Mouse (Mus musculus) neural tube, embryonic 15.5 days (tissue): ENCODE results near the gene Hoxa9. TPM values are rescaled to one million over a fixed set of nuclear protein-coding genes. Genes with fewer than 3 reads are reported as not detected.

Source experiments
- ATAC-seq: fragments of 200-750 bp; cut with Nextera tagmentation; 2 replicates; pipeline ENCODE4 v1.8.0; 2017; ENCODE audit warnings: mild to moderate bottlenecking, moderate TSS enrichment, moderate library complexity; ENCODE audit not compliant: low FRiP score
- H3K27ac ChIP-seq: fragments of 300-500 bp; sonication (generic); replicated peaks from 2 replicates; pipeline ENCODE4 v1.5.1; 2015; ENCODE audit warnings: mild to moderate bottlenecking, inconsistent platforms
- H3K27me3 ChIP-seq: fragments of 300-500 bp; sonication (generic); replicated peaks from 2 replicates; pipeline ENCODE4 v1.6.1; 2015; ENCODE audit warnings: inconsistent platforms
- H3K36me3 ChIP-seq: fragments of 300-500 bp; sonication (generic); 2 replicates; pipeline ENCODE4 v1.6.1; 2015; ENCODE audit warnings: inconsistent platforms
- H3K4me1 ChIP-seq: fragments of 300-500 bp; sonication (generic); 2 replicates; pipeline ENCODE4 v1.6.1; 2015; ENCODE audit warnings: inconsistent platforms
- H3K4me2 ChIP-seq: fragments of 300-500 bp; sonication (generic); 2 replicates; pipeline ENCODE4 v1.6.1; 2015; ENCODE audit warnings: inconsistent platforms, mild to moderate bottlenecking, moderate library complexity
- H3K4me3 ChIP-seq: fragments of 300-500 bp; sonication (generic); replicated peaks from 2 replicates; pipeline ENCODE4 v1.5.1; 2015; ENCODE audit warnings: mild to moderate bottlenecking, inconsistent platforms
- H3K9ac ChIP-seq: fragments of 300-500 bp; sonication (generic); replicated peaks from 2 replicates; pipeline ENCODE4 v1.6.1; 2015; ENCODE audit warnings: mild to moderate bottlenecking, inconsistent platforms
- H3K9me3 ChIP-seq: fragments of 300-500 bp; sonication (generic); replicated peaks from 2 replicates; pipeline ENCODE4 v1.6.1; 2016; ENCODE audit warnings: inconsistent platforms
- WGBS: fragments of 180-500 bp; shearing (Covaris S2); methylation state at CpG from one replicate; pipeline ENCODE4 v1.1.7; 2015; ENCODE audit warnings: mixed read lengths; 5-methylcytosine and 5-hydroxymethylcytosine counted together
- polyA plus RNA-seq: library from polyadenylated mRNA; unstranded; fragments of >200 nt; fragmentation: Nextera tagmentation; extraction: Ambion mirVana; gene quantifications from 2 replicates; pipeline ENCODE4 v1.2.1, GENCODE M21; 2015

The Hoxa9 gene
- polyA plus RNA-seq, 1 experiment from 2014 or later: 77.5 TPM

- peak overlapping the region; percentile 65 for H3K4me3 ChIP-seq
- WGBS: 3% methylated on average over 24 of the region's 24 CpGs
Measured at GRCm38 (mm10) chr6:52223939-52224760, 6.7 kb downstream of the Hoxa9 start.

GRCm38 (mm10) chr6:52222729-52223128 is 8.2 kb downstream of the Hoxa9 start:
- Histone ChIP-seq H3K4me1 (peaks cover 56% of the 10 kb centered on the region), H3K36me3 (no peaks in the 10 kb centered on the region), H3K27ac (peak overlapping the region; percentile 100), H3K4me2 (peak overlapping the region; percentile 85), H3K9me3 (no peaks in the 10 kb centered on the region), H3K27me3 (no peaks in the 10 kb centered on the region), H3K4me3 (peak overlapping the region; percentile 65), H3K9ac (peak overlapping the region; percentile 84)
- no peak for ATAC-seq
- WGBS: 12% methylated on average over 13 of the region's 13 CpGs

More at GRCm38 (mm10) chr6:52223939-52224760, 6.7 kb downstream of the Hoxa9 start:
- Histone ChIP-seq H3K9me3 (no peaks in the 10 kb centered on the region), H3K4me1 (peaks cover 48% of the 10 kb centered on the region), H3K9ac (peak overlapping the region; percentile 84), H3K4me2 (peak overlapping the region; percentile 85), H3K36me3 (no peaks in the 10 kb centered on the region), H3K27me3 (no peaks in the 10 kb centered on the region), H3K27ac (peak overlapping the region; percentile 100)
- no peak for ATAC-seq

- Histone ChIP-seq H3K36me3 (no peaks in the 10 kb centered on the region), H3K27ac (peak overlapping the region; percentile 100), H3K9ac (peak overlapping the region; percentile 84), H3K4me3 (peak overlapping the region; percentile 65), H3K4me1 (peaks cover 52% of the 10 kb centered on the region), H3K4me2 (peak overlapping the region; percentile 85), H3K9me3 (no peaks in the 10 kb centered on the region), H3K27me3 (no peaks in the 10 kb centered on the region)
- 5% methylated on average over 21 of the region's 21 CpGs for WGBS
- ATAC-seq: no peak
Measured at GRCm38 (mm10) chr6:52221993-52222685, 8.8 kb downstream of the Hoxa9 start.

- peak within 1 kb of the TSS; percentile 85 for H3K4me2 ChIP-seq
- H3K4me3 ChIP-seq: peak within 1 kb of the TSS; percentile 65
- no peaks in the 10 kb centered on the region for H3K27me3 ChIP-seq
- H3K27ac ChIP-seq: peak within 1 kb of the TSS; percentile 100
- WGBS: under 1% methylated on average over 46 of the region's 46 CpGs
- H3K36me3 ChIP-seq: no peaks in the 10 kb centered on the region
- ATAC-seq: peak; percentile 34
- peak within 1 kb of the TSS; percentile 84 for H3K9ac ChIP-seq
- H3K4me1 ChIP-seq: peaks cover 50% of the 10 kb centered on the region
- H3K9me3 ChIP-seq: no peaks in the 10 kb centered on the region
Measured at GRCm38 (mm10) chr6:52221337-52221992, 9.4 kb downstream of the Hoxa9 start, which contains the start of gene Hoxa7. Hoxa7 (minus strand) TSS chr6:52221854.

- Histone ChIP-seq H3K36me3 (no peaks in the 10 kb centered on the region), H3K4me1 (peaks cover 54% of the 10 kb centered on the region), H3K9ac (peak overlapping the region; percentile 84), H3K4me3 (peak overlapping the region; percentile 65), H3K27ac (peak overlapping the region; percentile 100), H3K27me3 (no peaks in the 10 kb centered on the region), H3K9me3 (no peaks in the 10 kb centered on the region), H3K4me2 (peak overlapping the region; percentile 85)
- WGBS: 2% methylated on average over 12 of the region's 12 CpGs
- no peak for ATAC-seq
Measured at GRCm38 (mm10) chr6:52220865-52221310, 10.0 kb downstream of the Hoxa9 start.

- Histone ChIP-seq H3K36me3 (no peaks in the 10 kb centered on the region), H3K4me3 (peak overlapping the region; percentile 65), H3K4me2 (peak overlapping the region; percentile 85), H3K9me3 (no peaks in the 10 kb centered on the region), H3K4me1 (peaks cover 54% of the 10 kb centered on the region), H3K27ac (peak overlapping the region; percentile 100), H3K27me3 (no peaks in the 10 kb centered on the region), H3K9ac (peak overlapping the region; percentile 84)
- no peak for ATAC-seq
- WGBS: 5% methylated on average over 32 of the region's 32 CpGs
Measured at GRCm38 (mm10) chr6:52220003-52220864, 10.7 kb downstream of the Hoxa9 start.

GRCm38 (mm10) chr6:52219234-52219942 is 11.5 kb downstream of the Hoxa9 start:
- Histone ChIP-seq H3K27ac (peak overlapping the region; percentile 100), H3K4me2 (peak overlapping the region; percentile 85), H3K36me3 (no peaks in the 10 kb centered on the region), H3K27me3 (no peaks in the 10 kb centered on the region), H3K9ac (peak overlapping the region; percentile 84), H3K4me1 (peaks cover 59% of the 10 kb centered on the region), H3K9me3 (no peaks in the 10 kb centered on the region), H3K4me3 (peak overlapping the region; percentile 81)
- WGBS: 22% methylated on average over 9 of the region's 9 CpGs
- no peak for ATAC-seq

- peak overlapping the region; percentile 85 for H3K4me2 ChIP-seq
- peak overlapping the region; percentile 81 for H3K4me3 ChIP-seq
- H3K36me3 ChIP-seq: no peaks in the 10 kb centered on the region
- no peak for ATAC-seq
- WGBS: 12% methylated on average over 14 of the region's 14 CpGs
- no peaks in the 10 kb centered on the region for H3K27me3 ChIP-seq
- peaks cover 64% of the 10 kb centered on the region for H3K4me1 ChIP-seq
- H3K27ac ChIP-seq: peak overlapping the region; percentile 100
- H3K9ac ChIP-seq: peak overlapping the region; percentile 92
- H3K9me3 ChIP-seq: no peaks in the 10 kb centered on the region
Measured at GRCm38 (mm10) chr6:52218643-52219215, 12.2 kb downstream of the Hoxa9 start.

- H3K27ac ChIP-seq: peak overlapping the region; percentile 100
- H3K9me3 ChIP-seq: no peaks in the 10 kb centered on the region
- peak overlapping the region; percentile 85 for H3K4me2 ChIP-seq
- no peaks in the 10 kb centered on the region for H3K27me3 ChIP-seq
- H3K4me1 ChIP-seq: peaks cover 67% of the 10 kb centered on the region
- WGBS: 4% methylated on average over 23 of the region's 23 CpGs
- no peak for ATAC-seq
- H3K4me3 ChIP-seq: peak overlapping the region; percentile 81
- H3K36me3 ChIP-seq: no peaks in the 10 kb centered on the region
- H3K9ac ChIP-seq: peak overlapping the region; percentile 92
Measured at GRCm38 (mm10) chr6:52217895-52218642, 12.8 kb downstream of the Hoxa9 start.

- H3K27ac ChIP-seq: peak overlapping the region; percentile 100
- H3K9me3 ChIP-seq: no peaks in the 10 kb centered on the region
- peak; percentile 85 for ATAC-seq
- H3K9ac ChIP-seq: peak overlapping the region; percentile 92
- peaks cover 66% of the 10 kb centered on the region for H3K4me1 ChIP-seq
- H3K27me3 ChIP-seq: no peaks in the 10 kb centered on the region
- H3K36me3 ChIP-seq: no peaks in the 10 kb centered on the region
- under 1% methylated on average over 25 of the region's 25 CpGs for WGBS
- peak overlapping the region; percentile 81 for H3K4me3 ChIP-seq
- peak overlapping the region; percentile 85 for H3K4me2 ChIP-seq
Measured at GRCm38 (mm10) chr6:52217459-52217768, 13.5 kb downstream of the Hoxa9 start.
